Mouse (Mus musculus) left cerebral cortex, postnatal 4 days (tissue): ENCODE data around the gene Dnajc11. TPM values are rescaled to one million over a fixed set of nuclear protein-coding genes. Genes with fewer than 3 reads are reported as not detected.

Source experiments
- DNase-seq: peaks from one replicate; pipeline ENCODE4 v3.0.0-alpha.2; 2022
- intact Hi-C: fragments of 180-260 bp; cut with DNase I; formaldehyde crosslinking; loops from one replicate; pipeline ENCODE4 v1.15.1; 2025
- total RNA-seq, 2 experiments: library from RNA; stranded (reverse); gene quantifications; 2 replicates each; pipeline ENCODE4 v1.2.3; 2021

Dnajc11 gene
- total RNA-seq, 2 experiments from 2014 or later: 74.9 to 79.2 TPM

DNA sequence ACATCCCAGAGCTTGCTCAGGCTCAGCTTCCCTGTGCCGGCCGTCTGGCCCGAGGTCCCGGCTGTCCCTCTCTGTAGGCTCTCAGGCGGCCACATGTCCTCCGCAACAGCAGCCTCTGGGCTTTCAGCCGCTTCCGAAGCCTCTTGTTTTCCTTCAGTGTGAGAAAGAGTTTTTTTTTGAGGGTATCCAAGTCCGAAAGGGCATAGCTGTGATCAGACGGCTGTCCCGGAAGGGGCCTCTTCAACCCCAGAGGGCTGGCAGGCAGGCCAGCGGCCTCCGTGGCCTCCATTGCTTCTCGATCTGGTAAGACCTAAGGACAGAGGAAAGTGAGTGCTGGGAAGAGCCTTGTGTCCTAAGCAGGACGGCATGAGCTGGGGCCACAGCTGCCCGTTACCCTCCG lies 49.6 kb downstream of the Dnajc11 start:
- intact Hi-C loops: loop anchor here (5.0 kb wide), 1 partner anchor 44 kb away; the partner anchor contains the start of gene Zbtb48
- DNase-seq: no peak

DNA sequence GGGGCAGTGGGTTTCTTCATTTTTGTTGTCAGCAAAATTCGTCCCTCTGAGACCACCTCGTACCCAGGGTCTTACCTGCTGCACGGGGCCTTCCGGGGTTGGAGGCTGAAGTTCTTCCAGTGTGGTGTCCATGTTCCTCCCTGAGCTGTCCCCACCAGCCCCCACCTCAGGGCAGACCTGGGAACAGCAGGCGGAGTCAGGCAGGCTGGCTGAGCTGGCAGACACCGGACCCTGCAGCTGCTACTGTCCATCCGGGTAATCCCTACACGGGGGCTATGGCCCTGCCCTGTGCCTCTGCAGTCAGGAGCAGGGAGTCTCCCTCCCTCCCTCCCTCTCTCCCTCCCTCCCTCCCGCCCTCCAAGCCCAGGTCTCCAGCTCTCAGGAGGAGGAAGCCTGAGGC lies 50.1 kb downstream of the Dnajc11 start:
- intact Hi-C loops: loop anchor here (5.0 kb wide), 1 partner anchor 44 kb away; the partner anchor contains the start of gene Zbtb48
- peak; percentile 80 for DNase-seq

DNA sequence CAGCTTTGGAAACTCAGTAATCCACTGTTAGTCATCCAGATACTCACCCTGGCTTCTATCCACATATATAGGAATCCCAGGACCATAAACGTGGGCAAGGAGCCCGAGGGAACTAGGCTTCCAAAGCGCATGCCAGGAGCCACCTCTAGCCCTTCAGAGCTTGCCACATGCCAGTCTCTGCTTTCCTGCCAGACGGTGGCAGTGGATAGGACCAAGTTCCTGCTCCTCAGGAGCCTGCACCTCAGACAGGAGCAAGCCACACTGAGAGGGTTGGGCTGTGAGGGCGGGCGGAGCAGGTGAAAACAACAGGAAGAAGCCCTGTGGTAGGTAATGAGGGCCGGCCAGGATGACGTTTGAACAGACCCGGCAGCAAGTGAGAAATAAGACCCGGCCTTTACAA lies 52.4 kb downstream of the Dnajc11 start:
- intact Hi-C loops: no loop called here
- DNase-seq: peak; percentile 45

- intact Hi-C loops: no loop called here
- DNase-seq: no peak
Observed at GRCm38 (mm10) chr4:151986650-151987049, 53.2 kb downstream of the Dnajc11 start.

DNA sequence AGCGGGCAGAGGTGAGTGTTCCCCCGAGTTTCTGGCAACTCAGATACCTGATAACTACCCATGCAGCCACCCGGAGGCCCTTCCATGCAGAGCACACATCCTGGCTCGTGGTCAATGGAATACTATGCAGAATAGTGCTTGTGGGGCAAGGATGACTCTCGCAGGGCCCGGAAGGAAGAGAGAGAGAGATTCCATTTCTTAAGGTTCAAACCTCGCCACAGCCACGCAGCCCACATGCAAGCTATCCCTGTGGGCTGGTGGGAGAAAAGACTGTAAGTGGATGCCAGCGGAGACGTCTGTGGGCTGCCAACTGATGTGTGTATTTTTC lies 54.5 kb downstream of the Dnajc11 start:
- intact Hi-C loops: no loop called here
- DNase-seq: no peak

GRCm38 (mm10) chr4:151988342-151989109 lies 55.0 kb downstream of the Dnajc11 start, which contains the start of gene Thap3:
Thap3 (minus strand) TSS chr4:151988997.
- DNase-seq: peak; percentile 80
- intact Hi-C loops: no loop called here

DNA sequence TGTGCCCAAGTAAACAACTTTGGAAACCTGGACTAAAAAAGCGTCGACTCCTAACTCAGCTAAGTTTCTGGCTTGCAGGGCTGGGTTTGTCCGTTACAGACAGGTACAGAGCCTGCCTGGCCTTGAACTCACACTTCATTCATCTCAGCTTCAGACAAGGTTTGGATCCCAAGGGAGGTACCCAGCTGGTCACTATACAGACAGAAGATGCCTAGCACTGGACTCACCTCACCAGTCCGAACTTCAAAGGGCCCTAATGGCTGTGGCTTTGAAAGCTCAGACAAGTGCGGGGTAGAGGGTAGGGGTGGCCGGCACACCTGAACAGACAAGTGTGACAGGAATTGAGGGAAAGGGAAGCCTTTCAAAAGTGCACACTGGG lies 55.6 kb downstream of the Dnajc11 start:
- intact Hi-C loops: no loop called here
- DNase-seq: no peak

DNA sequence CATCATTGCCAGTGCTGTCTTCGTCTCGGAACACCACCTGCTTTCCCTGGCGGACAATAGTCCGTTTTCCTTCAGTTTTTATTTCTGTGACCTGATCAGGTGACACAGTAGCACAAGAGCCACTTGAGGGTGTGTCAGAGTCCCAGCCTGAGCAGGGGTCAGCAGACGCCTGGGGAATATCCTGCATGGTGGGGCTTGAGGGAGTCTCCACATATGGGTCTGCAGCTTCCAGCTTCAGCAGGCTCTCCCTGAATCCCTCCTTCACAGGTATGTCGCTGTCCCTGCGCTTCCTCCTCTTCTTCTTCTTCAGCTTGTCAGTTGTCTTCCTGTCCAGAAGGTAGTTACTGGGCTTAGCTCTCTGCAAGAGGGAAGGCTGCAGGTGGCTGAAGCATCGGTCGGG lies 58.6 kb downstream of the Dnajc11 start:
- intact Hi-C loops: no loop called here
- no peak for DNase-seq

DNA sequence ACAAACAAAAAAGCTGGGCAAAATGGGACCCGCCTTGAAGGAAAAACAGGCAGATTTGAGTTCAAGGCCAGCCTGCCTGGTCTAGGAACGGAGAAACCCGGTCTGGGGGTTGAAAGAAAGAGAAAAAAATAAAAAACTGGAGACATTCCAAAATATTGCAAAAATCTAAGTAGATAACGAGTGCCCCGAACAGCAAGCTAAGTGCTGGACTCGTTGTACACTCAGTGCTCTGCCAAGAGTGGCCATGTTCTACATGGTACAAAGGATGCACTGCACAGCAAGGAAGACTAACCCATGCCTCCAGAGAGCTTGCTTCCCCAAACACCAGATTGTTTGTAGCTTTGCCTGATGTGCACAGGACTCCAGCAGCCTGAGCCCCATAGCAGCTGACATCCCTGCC lies 59.5 kb downstream of the Dnajc11 start:
- DNase-seq: no peak
- intact Hi-C loops: no loop called here

DNA sequence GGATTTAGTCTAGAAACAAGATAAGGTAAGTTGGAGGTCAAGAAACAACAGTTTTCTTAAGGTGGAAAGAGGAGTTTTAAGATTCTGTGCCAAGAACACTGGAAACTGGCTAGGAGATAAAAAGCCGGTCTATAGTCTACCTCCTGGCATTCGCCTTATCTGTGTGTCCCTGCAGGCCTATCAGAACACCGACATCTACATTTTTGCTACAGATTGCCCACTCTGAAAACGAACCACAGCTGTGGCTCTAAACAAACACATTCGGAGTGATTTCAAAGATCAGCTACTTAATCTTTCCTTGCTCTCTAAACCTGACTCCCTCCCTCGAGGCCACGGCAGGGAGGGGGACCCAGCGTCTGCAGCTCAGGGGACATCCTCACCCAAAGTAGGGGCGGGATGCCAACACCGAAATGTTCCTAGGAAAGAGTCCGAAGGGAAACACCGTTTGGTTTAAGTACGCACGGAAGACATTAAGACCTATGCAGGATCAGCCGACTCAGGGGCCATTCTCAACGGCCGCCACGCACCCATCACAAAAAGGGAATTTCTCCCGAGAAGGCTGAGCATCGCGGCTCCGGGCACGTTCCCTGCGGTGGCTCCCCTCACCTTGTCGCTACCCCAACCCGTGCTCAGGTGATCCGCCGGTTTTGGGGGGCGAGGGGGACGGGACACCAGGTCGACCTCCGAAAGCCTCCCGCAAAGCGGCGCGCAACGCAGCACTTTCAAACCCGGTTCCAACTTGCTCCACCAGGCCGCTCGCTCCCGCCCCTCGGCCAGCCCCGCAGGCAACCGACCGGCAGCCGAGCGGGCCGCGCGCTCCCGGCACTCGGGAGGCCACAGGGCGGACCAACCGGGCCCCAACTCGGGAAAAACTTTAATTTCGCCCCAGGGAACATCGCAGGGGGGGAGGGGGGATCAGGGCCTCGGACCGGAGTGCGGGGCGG lies 61.0 kb downstream of the Dnajc11 start:
- DNase-seq: peak; percentile 46

GRCm38 (mm10) chr4:151995371-151996172 lies 62.1 kb downstream of the Dnajc11 start:
- DNase-seq: peak; percentile 52
- intact Hi-C loops: no loop called here

More for the DNA sequence above, 61.0 kb downstream of the Dnajc11 start:
- intact Hi-C loops: no loop called here

- intact Hi-C loops: no loop called here
- peak; percentile 100 for DNase-seq
Observed at GRCm38 (mm10) chr4:151996173-151996950, 62.9 kb downstream of the Dnajc11 start, which contains the start of gene Phf13. Phf13 (minus strand) TSS chr4:151996258.

DNA sequence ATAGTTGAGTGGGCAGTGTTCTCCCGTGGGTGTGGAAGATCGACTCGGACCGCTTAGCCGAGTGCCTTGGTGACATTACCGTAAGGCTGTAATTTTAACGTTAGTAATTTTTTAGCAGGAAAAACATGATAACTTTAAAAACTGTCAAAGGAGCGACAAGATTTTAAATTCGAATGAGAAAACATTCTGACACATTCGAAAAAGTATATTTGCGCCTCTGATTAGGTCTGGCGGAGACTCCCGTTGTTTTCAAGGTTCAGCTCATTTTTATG lies 63.4 kb downstream of the Dnajc11 start:
- intact Hi-C loops: no loop called here

GRCm38 (mm10) chr4:151997701-151998100 lies 64.2 kb downstream of the Dnajc11 start:
- DNase-seq: no peak
- intact Hi-C loops: no loop called here

More for the DNA sequence above, 63.4 kb downstream of the Dnajc11 start:
- DNase-seq: no peak

- DNase-seq: no peak
- intact Hi-C loops: no loop called here
Observed at GRCm38 (mm10) chr4:151999481-151999880, 66.0 kb downstream of the Dnajc11 start.

GRCm38 (mm10) chr4:152000906-152001305 lies 67.4 kb downstream of the Dnajc11 start:
- intact Hi-C loops: no loop called here
- DNase-seq: no peak

DNA sequence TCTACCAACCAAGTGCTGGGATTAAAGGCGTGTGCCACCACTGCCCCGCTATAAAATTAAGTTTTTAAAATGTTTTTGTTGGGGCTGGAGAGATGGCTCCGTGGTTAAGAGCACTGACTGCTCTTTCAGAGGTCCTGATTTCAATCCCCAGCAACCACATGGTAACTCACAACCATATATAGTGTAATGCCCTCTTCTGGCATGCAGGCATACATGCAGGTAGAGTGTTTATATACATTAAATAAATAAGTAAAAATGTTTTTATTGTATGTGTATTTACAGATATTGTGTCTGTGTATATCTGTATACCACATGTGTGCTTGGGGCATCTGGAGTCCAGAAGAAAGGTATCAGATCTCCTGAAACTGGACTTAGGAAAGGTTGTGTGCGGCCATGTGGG lies 67.8 kb downstream of the Dnajc11 start:
- intact Hi-C loops: no loop called here
- DNase-seq: no peak

DNA sequence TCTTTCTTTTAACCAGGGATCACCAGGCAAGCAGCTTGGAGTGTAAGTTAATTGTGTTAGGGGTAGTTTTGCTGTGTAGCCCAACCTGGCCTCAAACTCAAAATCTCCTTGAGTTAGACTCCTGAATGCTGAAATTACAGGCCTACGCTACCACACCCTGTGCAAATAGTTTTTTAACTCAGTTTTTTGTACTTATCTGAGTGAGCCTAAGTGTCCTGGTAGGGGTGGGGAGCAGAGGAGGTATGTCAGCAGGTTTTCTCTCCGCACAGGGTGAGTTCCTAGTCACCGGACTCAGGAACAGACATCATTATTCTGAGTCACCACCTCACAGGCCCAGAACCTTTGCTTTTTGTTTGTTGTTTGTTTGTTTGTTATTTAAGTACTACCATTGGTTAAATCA lies 68.6 kb downstream of the Dnajc11 start:
- intact Hi-C loops: no loop called here
- DNase-seq: no peak

DNA sequence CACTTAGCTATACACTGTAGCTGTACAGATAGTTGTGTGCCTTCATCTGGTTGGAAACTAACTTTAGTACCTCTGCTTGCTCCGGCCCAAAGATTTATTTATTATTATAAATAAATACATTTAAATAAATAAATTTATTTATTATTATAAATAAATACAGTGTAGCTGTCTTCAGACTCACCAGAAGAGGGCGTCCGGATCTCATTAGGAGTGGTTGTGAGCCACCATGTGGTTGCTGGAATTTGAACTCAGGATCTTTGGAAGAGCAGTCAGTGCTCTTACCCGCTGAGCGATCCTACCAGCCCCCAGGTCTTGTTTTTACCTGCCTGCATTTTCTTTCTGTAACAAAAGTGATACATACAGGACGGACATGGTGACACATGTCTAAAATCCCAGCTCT lies 72.6 kb downstream of the Dnajc11 start:
- intact Hi-C loops: no loop called here
- DNase-seq: no peak

GRCm38 (mm10) chr4:152006812-152007211 lies 73.3 kb downstream of the Dnajc11 start:
- intact Hi-C loops: no loop called here
- no peak for DNase-seq
